Mouse (Mus musculus) CH12.LX (cell line): Measurements from ENCODE around the gene Grb2. TPM values are rescaled to one million over a fixed set of nuclear protein-coding genes. Genes with fewer than 3 reads are reported as not detected.

Source experiments
- DNase-seq: peaks from one replicate; pipeline ENCODE4 v3.0.0-alpha.2; 2013; ENCODE audit errors: extremely low read depth
- H3K27ac ChIP-seq: 2 replicates; pipeline ENCODE4 v1.5.1; 2012; ENCODE audit warnings: low read depth, mild to moderate bottlenecking, control low read depth, moderate library complexity; ENCODE audit not compliant: insufficient read depth
- H3K27me3 ChIP-seq: replicated peaks from 2 replicates; pipeline ENCODE3; 2012; ENCODE audit warnings: inconsistent platforms
- H3K36me3 ChIP-seq, 2 experiments: replicated peaks in 1 of 2; 2 replicates each; pipeline versions ENCODE3 to v1.6.1; 2012; ENCODE audit warnings: inconsistent platforms in 1 of 2, low read length in 1 of 2, mild to moderate bottlenecking in 1 of 2, mixed read lengths in 1 of 2, moderate library complexity in 1 of 2; ENCODE audit not compliant: control insufficient read depth in 1 of 2, insufficient read depth in 1 of 2
- H3K4me1 ChIP-seq, 2 experiments: 2 replicates each; pipeline ENCODE4 v1.6.1; 2012; ENCODE audit warnings: inconsistent platforms in 1 of 2, moderate library complexity in 1 of 2; ENCODE audit not compliant: insufficient read depth in 2 of 2, control insufficient read depth in 1 of 2
- H3K4me2 ChIP-seq: 2 replicates; pipeline ENCODE4 v1.6.1; 2012; ENCODE audit warnings: low read depth, mild to moderate bottlenecking, control low read depth; ENCODE audit not compliant: poor library complexity, insufficient read depth, severe bottlenecking
- H3K4me3 ChIP-seq, 3 experiments: fragments of 150-350 bp in 1 of 3; sonication (generic) in 1 of 3; replicated peaks in 1 of 3; 2 replicates each; pipeline versions ENCODE3 to v1.5.1; 2011 to 2012; ENCODE audit warnings: low read depth in 2 of 3, low read length in 2 of 3, mild to moderate bottlenecking in 2 of 3, moderate library complexity in 2 of 3, control low read depth in 1 of 3, improper control_type of control experiment in 1 of 3, inconsistent platforms in 1 of 3, mixed read lengths in 1 of 3; ENCODE audit not compliant: poor library complexity in 1 of 3
- H3K79me2 ChIP-seq: replicated peaks from 2 replicates; pipeline ENCODE4 v1.6.1; 2012; ENCODE audit warnings: mild to moderate bottlenecking, moderate library complexity; ENCODE audit not compliant: control insufficient read depth, poor library complexity, insufficient read depth, severe bottlenecking; ENCODE audit errors: extremely low read depth
- H3K9ac ChIP-seq: 2 replicates; pipeline ENCODE4 v1.6.1; 2012; ENCODE audit warnings: low read depth, mild to moderate bottlenecking, control low read depth, moderate library complexity; ENCODE audit not compliant: insufficient read depth
- H3K9me3 ChIP-seq: replicated peaks from 2 replicates; pipeline ENCODE3; 2012; ENCODE audit warnings: low read length, inconsistent platforms, mixed read lengths
- CHD1 ChIP-seq: IDR thresholded peaks from 2 replicates; pipeline ENCODE4 v1.6.1; 2012; ENCODE audit warnings: low read depth, low read length, improper control_type of control experiment, inconsistent platforms
- CHD2 ChIP-seq: IDR thresholded peaks from 2 replicates; pipeline ENCODE4 v1.6.1; 2011; ENCODE audit warnings: low read length, improper control_type of control experiment
- CTCF ChIP-seq, 2 experiments: IDR thresholded peaks in 1 of 2; conservative IDR thresholded peaks in 1 of 2; 2 replicates each; pipeline ENCODE4 v1.5.1; 2011 to 2012; ENCODE audit warnings: low read depth in 2 of 2, low read length in 2 of 2, improper control_type of control experiment in 1 of 2, inconsistent platforms in 1 of 2, mild to moderate bottlenecking in 1 of 2, moderate library complexity in 1 of 2
- ELF1 ChIP-seq: IDR thresholded peaks from 2 replicates; pipeline ENCODE4 v1.6.1; 2014; ENCODE audit warnings: low read depth, mild to moderate bottlenecking, inconsistent platforms, low read length, improper control_type of control experiment
- EP300 ChIP-seq: IDR thresholded peaks from 2 replicates; pipeline ENCODE4 v1.6.1; 2011; ENCODE audit warnings: low read length, improper control_type of control experiment
- HCFC1 ChIP-seq: IDR thresholded peaks from 2 replicates; pipeline ENCODE4 v1.6.1; 2012; ENCODE audit warnings: low read depth, mild to moderate bottlenecking, inconsistent platforms, low read length, improper control_type of control experiment
- IRF4 ChIP-seq: IDR thresholded peaks from 2 replicates; pipeline ENCODE4 v1.6.1; 2014; ENCODE audit warnings: low read depth, mild to moderate bottlenecking, inconsistent platforms, low read length, improper control_type of control experiment
- JUN ChIP-seq: IDR thresholded peaks from 2 replicates; pipeline ENCODE4 v1.6.1; 2011; ENCODE audit warnings: low read depth, mild to moderate bottlenecking, low read length, improper control_type of control experiment, moderate library complexity; ENCODE audit not compliant: insufficient read depth
- KAT2A ChIP-seq: IDR thresholded peaks from 2 replicates; pipeline ENCODE4 v1.6.1; 2012; ENCODE audit warnings: low read length, improper control_type of control experiment, inconsistent platforms; ENCODE audit not compliant: insufficient replicate concordance
- MAX ChIP-seq: IDR thresholded peaks from 2 replicates; pipeline ENCODE4 v1.6.1; 2011; ENCODE audit warnings: low read length, improper control_type of control experiment
- MAZ ChIP-seq: IDR thresholded peaks from 2 replicates; pipeline ENCODE4 v1.6.1; 2012; ENCODE audit warnings: low read depth, mild to moderate bottlenecking, inconsistent platforms, low read length, improper control_type of control experiment, moderate library complexity
- MEF2A ChIP-seq: IDR thresholded peaks from 2 replicates; pipeline ENCODE4 v1.6.1; 2014; ENCODE audit warnings: low read depth, mild to moderate bottlenecking, inconsistent platforms, low read length, improper control_type of control experiment, borderline replicate concordance
- MXI1 ChIP-seq: IDR thresholded peaks from 2 replicates; pipeline ENCODE4 v1.6.1; 2011; ENCODE audit warnings: mild to moderate bottlenecking, low read depth, low read length, improper control_type of control experiment
- MYC ChIP-seq: IDR thresholded peaks from 2 replicates; pipeline ENCODE4 v1.6.1; 2011; ENCODE audit warnings: low read depth, mild to moderate bottlenecking, improper control_type of control experiment, low read length
- NRF1 ChIP-seq: IDR thresholded peaks from 2 replicates; pipeline ENCODE4 v1.6.1; 2014; ENCODE audit warnings: low read depth, mild to moderate bottlenecking, inconsistent platforms, low read length, improper control_type of control experiment, moderate library complexity
- PAX5 ChIP-seq: IDR thresholded peaks from 2 replicates; pipeline ENCODE4 v1.6.1; 2012; ENCODE audit warnings: low read length, inconsistent platforms, mixed read lengths
- POLR2A ChIP-seq: IDR thresholded peaks from 2 replicates; pipeline ENCODE4 v1.6.1; 2011; ENCODE audit warnings: low read depth, mild to moderate bottlenecking, improper control_type of control experiment, low read length
- POLR2AphosphoS2 ChIP-seq: IDR thresholded peaks from 2 replicates; pipeline ENCODE4 v1.6.1; 2011; ENCODE audit warnings: low read depth, low read length, improper control_type of control experiment
- RAD21 ChIP-seq: IDR thresholded peaks from 2 replicates; pipeline ENCODE4 v1.6.1; 2011; ENCODE audit warnings: low read depth, mild to moderate bottlenecking, low read length, improper control_type of control experiment, moderate library complexity
- RCOR1 ChIP-seq: conservative IDR thresholded peaks from 2 replicates; pipeline ENCODE4 v1.6.1; 2012; ENCODE audit warnings: low read depth, mild to moderate bottlenecking, inconsistent platforms, low read length, improper control_type of control experiment
- SMC3 ChIP-seq: IDR thresholded peaks from 2 replicates; pipeline ENCODE4 v1.6.1; 2011; ENCODE audit warnings: low read depth, low read length, improper control_type of control experiment
- TCF12 ChIP-seq: IDR thresholded peaks from 2 replicates; pipeline ENCODE4 v1.6.1; 2014; ENCODE audit warnings: low read depth, mild to moderate bottlenecking, inconsistent platforms, low read length, improper control_type of control experiment
- UBTF ChIP-seq: IDR thresholded peaks from 2 replicates; pipeline ENCODE4 v1.6.1; 2012; ENCODE audit warnings: low read depth, mild to moderate bottlenecking, inconsistent platforms, low read length, improper control_type of control experiment, moderate library complexity
- ZC3H11A ChIP-seq: IDR thresholded peaks from 2 replicates; pipeline ENCODE4 v1.6.1; 2012; ENCODE audit warnings: low read depth, mild to moderate bottlenecking, inconsistent platforms, low read length, improper control_type of control experiment
- ZKSCAN1 ChIP-seq: IDR thresholded peaks from 2 replicates; pipeline ENCODE4 v1.6.1; 2012; ENCODE audit warnings: low read depth, inconsistent platforms, low read length, improper control_type of control experiment, borderline replicate concordance
- ZMIZ1 ChIP-seq: IDR thresholded peaks from 2 replicates; pipeline ENCODE4 v1.6.1; 2012; ENCODE audit warnings: low read depth, mild to moderate bottlenecking, inconsistent platforms, low read length, improper control_type of control experiment
- ZNF384 ChIP-seq: IDR thresholded peaks from 2 replicates; pipeline ENCODE4 v1.6.1; 2012; ENCODE audit warnings: low read depth, low read length, improper control_type of control experiment, inconsistent platforms
- dilution Hi-C: fragments of 300-500 bp; cut with MboI; formaldehyde crosslinking; loops from 2 replicates; pipeline ENCODE4 v1.14.3; 2020; ENCODE audit warnings: low sequenced_read_pairs; ENCODE audit not compliant: extremely low pct_unique_long_range_greater_than_20kb, extremely low pct_ligation_motif_present
- in situ Hi-C: fragments of 300-500 bp; cut with MboI; formaldehyde crosslinking; loops from 3 replicates; pipeline ENCODE4 v1.14.3; 2019; ENCODE audit warnings: low sequenced_read_pairs, low pct_ligation_motif_present, low pct_unique_long_range_greater_than_20kb, mixed read lengths
- polyA plus RNA-seq: library from polyadenylated mRNA; unstranded; fragments of >175 nt; gene quantifications from 2 replicates; pipeline ENCODE4 v1.2.1, GENCODE M21; 2012; ENCODE audit warnings: low read depth; ENCODE audit not compliant: insufficient read length
- total RNA-seq, 2 experiments: library from RNA; depleted of rRNA; stranded (reverse); fragments of 300-350 nt in 1 of 2; fragments of >200 nt in 1 of 2; gene quantifications; 2 replicates each; pipeline ENCODE4 v1.2.3; 2012 to 2014

Gene Grb2
- total and polyA plus RNA-seq, 3 experiments = 63.6 to 241 (median 117) TPM

DNA sequence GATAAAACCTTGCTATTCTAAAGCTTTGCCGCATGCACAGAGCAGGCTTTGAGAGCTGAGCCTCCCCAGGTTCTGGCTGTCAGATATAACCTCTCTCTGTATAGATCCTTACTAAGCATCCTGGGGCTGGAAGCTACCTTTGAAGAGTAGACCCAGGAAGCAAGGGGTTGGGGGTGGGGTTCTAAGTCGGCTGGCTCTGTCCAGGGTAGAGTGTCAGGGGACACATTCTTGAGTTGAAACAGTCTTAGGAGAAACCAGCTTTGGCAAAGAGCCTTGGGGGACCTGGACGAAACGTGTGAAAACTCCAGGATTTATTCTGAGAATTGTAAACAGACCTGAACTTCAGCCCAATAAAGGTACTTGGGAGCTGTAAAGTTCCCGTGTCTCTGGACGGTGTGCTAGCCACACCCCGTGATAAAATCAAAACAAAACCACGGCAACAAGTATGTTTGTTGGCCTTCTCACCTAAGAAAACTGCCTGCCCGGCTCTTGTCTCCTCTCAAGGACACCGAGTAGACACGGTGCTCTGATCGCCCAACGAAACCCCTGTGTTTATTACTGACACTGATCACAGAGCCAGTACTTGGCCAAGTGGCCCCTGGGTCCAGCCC, 30.0 kb upstream of the Grb2 start:
- no peaks in the 10 kb centered on the region for H3K79me2 ChIP-seq
- TF ChIP-seq HCFC1 (no peak), RAD21 (no peak), NRF1 (no peak), MYC (no peak), RCOR1 (no peak), ZMIZ1 (no peak), MEF2A (no peak), TCF12 (no peak), ZC3H11A (no peak), IRF4 (no peak), SMC3 (no peak), ZNF384 (no peak), ELF1 (no peak), MAZ (no peak), CHD2 (no peak), MXI1 (no peak), CHD1 (no peak), EP300 (no peak)
- TF ChIP-seq, all 38 proteins: peak for 0
- dilution Hi-C loops = no loop called here
- in situ Hi-C loops = no loop called here
- Histone ChIP-seq H3K36me3 (no peaks in the 10 kb centered on the region), H3K9me3 (no peaks in the 10 kb centered on the region), H3K27ac (no peak overlapping the region), H3K4me1 (0 out of 4 replicates have a peak, but pooled peaks cover 4 to 6% of the 10 kb centered on the region in 2 experiments), H3K4me3 (no peak overlapping the region), H3K9ac (no peak overlapping the region), H3K4me2 (no peak overlapping the region), H3K27me3 (peaks cover 2% of the 10 kb centered on the region)
- no peak for DNase-seq

DNA sequence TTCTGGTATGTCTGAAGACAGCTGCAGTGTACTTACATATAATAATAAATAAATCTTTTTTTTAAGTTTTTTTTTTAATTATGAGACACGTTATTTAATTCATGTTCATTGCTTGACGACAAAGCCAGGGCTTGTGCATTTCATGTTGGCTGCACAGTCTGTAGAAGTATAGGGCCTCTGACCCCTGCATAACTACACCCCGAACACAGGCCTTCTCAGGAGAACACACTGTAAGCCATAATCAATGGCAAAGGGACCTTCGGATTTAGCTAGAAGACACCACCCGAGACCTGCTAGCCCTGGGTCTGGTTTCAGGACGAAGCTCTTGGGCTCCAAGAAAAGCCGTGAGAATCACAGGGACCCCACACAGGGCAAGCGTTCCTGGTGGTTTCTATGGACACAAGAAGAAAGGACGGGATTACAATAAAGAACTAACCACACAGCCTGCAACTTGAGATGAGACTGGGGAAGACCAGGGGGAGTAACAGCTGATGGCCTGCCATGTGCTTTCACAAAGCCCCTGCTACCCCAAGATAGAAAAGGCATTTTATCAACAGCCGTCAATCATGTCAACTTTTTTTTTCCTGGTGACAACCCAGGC, 29.3 kb upstream of the Grb2 start:
- no peaks in the 10 kb centered on the region for H3K9me3 ChIP-seq
- TF ChIP-seq RAD21 (no peak), MEF2A (no peak), ZC3H11A (no peak), TCF12 (no peak), POLR2AphosphoS2 (no peak), CHD2 (no peak), KAT2A (no peak), MAX (no peak), POLR2A (no peak), UBTF (no peak), ZKSCAN1 (no peak), JUN (no peak), ZMIZ1 (no peak), EP300 (no peak), CTCF (conservative IDR thresholded peaks at IDR 0.05 in 1 of 2, IDR thresholded peaks at IDR 0.05 in 1 of 2; ENCODE audit: low read depth in 2 of 2, low read length in 2 of 2) (no peak), PAX5 (no peak), HCFC1 (no peak)
- H3K4me2 ChIP-seq = no peak overlapping the region
- H3K9ac ChIP-seq = no peak overlapping the region
- no peaks in the 10 kb centered on the region for H3K36me3 ChIP-seq
- no peak for DNase-seq
- H3K4me3 ChIP-seq = no peak overlapping the region
- in situ Hi-C loops (no loop called here), dilution Hi-C loops (no loop called here)
- H3K27me3 ChIP-seq = peaks cover 2% of the 10 kb centered on the region
- H3K79me2 ChIP-seq = no peaks in the 10 kb centered on the region
- H3K4me1 ChIP-seq = 0 out of 4 replicates have a peak, but pooled peaks cover 2 to 5% of the 10 kb centered on the region in 2 experiments
- no peak overlapping the region for H3K27ac ChIP-seq
